Mouse (Mus musculus) intestine, embryonic 16.5 days (tissue): ENCODE measurements around the gene Slc2a4. TPM values are rescaled to one million over a fixed set of nuclear protein-coding genes. Genes with fewer than 3 reads are reported as not detected.

Experiments used
- ATAC-seq: fragments of 200-750 bp; cut with Nextera tagmentation; 2 replicates; pipeline ENCODE4 v1.8.0; 2017; ENCODE audit warnings: moderate TSS enrichment, moderate library complexity
- H3K27ac ChIP-seq: fragments of 300-500 bp; sonication (generic); 2 replicates; pipeline ENCODE4 v1.5.1; 2014; ENCODE audit warnings: mild to moderate bottlenecking, low read length
- H3K27me3 ChIP-seq: fragments of 300-500 bp; sonication (generic); replicated peaks from 2 replicates; pipeline ENCODE4 v1.6.1; 2014; ENCODE audit warnings: low read length, control low read depth, mixed read lengths; ENCODE audit not compliant: control insufficient read depth, insufficient read depth
- H3K36me3 ChIP-seq: fragments of 300-500 bp; sonication (generic); 2 replicates; pipeline ENCODE4 v1.6.1; 2014; ENCODE audit warnings: low read length, control low read depth; ENCODE audit not compliant: control insufficient read depth, insufficient read depth
- H3K4me1 ChIP-seq: fragments of 300-500 bp; sonication (generic); 2 replicates; pipeline ENCODE4 v1.6.1; 2014; ENCODE audit warnings: low read length, control low read depth, mixed read lengths; ENCODE audit not compliant: control insufficient read depth, insufficient read depth
- H3K4me2 ChIP-seq: fragments of 300-500 bp; sonication (generic); 2 replicates; pipeline ENCODE4 v1.6.1; 2014; ENCODE audit warnings: low read depth, low read length, control low read depth
- H3K4me3 ChIP-seq: fragments of 300-500 bp; sonication (generic); 2 replicates; pipeline ENCODE4 v1.5.1; 2014; ENCODE audit warnings: mild to moderate bottlenecking, low read length
- H3K9ac ChIP-seq: fragments of 300-500 bp; sonication (generic); 2 replicates; pipeline ENCODE4 v1.6.1; 2014; ENCODE audit warnings: low read depth, low read length
- H3K9me3 ChIP-seq: fragments of 300-500 bp; sonication (generic); 2 replicates; pipeline ENCODE4 v1.6.1; 2016; ENCODE audit warnings: low read length, control low read depth; ENCODE audit not compliant: control insufficient read depth
- WGBS: fragments of 180-500 bp; shearing (Covaris S2); extraction: QIAGEN DNeasy Blood & Tissue Kit; methylation state at CpG from one replicate; pipeline ENCODE4 v1.1.7; 2014; 5-methylcytosine and 5-hydroxymethylcytosine counted together
- polyA plus RNA-seq: library from polyadenylated mRNA; unstranded; fragments of >200 nt; fragmentation: Nextera tagmentation; extraction: Ambion mirVana; gene quantifications from 2 replicates; pipeline ENCODE4 v1.2.1, GENCODE M21; 2015

Gene Slc2a4
- 21.5 and 22.6 TPM in 2 replicates for polyA plus RNA-seq

DNA sequence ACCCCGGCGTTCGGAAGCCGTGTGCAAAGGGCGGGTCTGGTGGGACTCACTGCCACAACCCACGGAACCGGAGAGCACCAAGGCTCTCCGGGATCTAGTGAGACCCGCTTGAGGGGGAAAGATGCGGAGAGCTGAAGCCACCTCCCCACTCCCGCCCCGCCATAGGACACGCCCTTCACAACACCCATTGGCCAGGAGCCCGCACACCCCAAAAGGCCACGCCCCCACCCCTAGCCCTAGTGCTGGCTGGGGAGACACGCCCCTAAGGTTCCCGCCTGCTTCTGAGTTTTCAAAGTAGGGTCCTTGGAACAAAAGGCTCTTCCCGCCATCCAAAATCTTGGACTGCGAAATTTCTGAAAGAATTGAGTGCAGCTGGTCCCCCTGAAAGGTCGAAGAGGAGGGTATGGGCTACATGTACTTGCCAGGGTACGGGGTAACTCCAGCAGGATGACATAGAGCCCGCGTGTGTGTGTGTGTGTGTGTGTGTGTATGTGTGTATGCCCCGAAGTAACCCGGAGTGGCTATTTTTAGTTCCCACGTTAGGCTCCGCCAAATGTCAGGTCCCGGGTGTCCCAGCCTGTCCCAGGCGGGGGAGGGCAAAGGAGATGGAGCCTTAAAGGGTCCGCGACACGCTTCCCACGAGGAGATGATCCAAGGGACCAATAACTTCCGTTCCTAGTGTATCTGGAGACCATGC, at the start of gene Slc2a4:
Gene Slc2a4 (minus strand): TSS at position 123 of the 697 bp plus-strand sequence.
- Histone ChIP-seq H3K27me3 (no peaks in the 10 kb centered on the region), H3K27ac (peak within 1 kb of the TSS; percentile 53), H3K9ac (peak within 1 kb of the TSS; percentile 54), H3K4me1 (peaks cover 6% of the 10 kb centered on the region), H3K9me3 (no peaks in the 10 kb centered on the region), H3K4me2 (peak within 1 kb of the TSS; percentile 83), H3K4me3 (peak within 1 kb of the TSS; percentile 53), H3K36me3 (no peaks in the 10 kb centered on the region; the same call in 1 of the 2 replicates)
- peak; percentile 94 for ATAC-seq
- under 1% methylated on average over 34 of the region's 34 CpGs for WGBS

- ATAC-seq, result peak; percentile 63
- Histone ChIP-seq H3K4me3 (peak overlapping the region; percentile 97), H3K27me3 (no peaks in the 10 kb centered on the region), H3K27ac (peak overlapping the region; percentile 99), H3K4me1 (peaks cover 25% of the 10 kb centered on the region), H3K9me3 (no peaks in the 10 kb centered on the region), H3K36me3 (peaks cover 24% of the 10 kb centered on the region), H3K4me2 (peak overlapping the region; percentile 41), H3K9ac (peak overlapping the region; percentile 82)
- WGBS, result 2% methylated on average over 41 of the region's 44 CpGs
Observed at GRCm38 (mm10) chr11:69997070-69997509, 49.1 kb upstream of the Slc2a4 start.

DNA sequence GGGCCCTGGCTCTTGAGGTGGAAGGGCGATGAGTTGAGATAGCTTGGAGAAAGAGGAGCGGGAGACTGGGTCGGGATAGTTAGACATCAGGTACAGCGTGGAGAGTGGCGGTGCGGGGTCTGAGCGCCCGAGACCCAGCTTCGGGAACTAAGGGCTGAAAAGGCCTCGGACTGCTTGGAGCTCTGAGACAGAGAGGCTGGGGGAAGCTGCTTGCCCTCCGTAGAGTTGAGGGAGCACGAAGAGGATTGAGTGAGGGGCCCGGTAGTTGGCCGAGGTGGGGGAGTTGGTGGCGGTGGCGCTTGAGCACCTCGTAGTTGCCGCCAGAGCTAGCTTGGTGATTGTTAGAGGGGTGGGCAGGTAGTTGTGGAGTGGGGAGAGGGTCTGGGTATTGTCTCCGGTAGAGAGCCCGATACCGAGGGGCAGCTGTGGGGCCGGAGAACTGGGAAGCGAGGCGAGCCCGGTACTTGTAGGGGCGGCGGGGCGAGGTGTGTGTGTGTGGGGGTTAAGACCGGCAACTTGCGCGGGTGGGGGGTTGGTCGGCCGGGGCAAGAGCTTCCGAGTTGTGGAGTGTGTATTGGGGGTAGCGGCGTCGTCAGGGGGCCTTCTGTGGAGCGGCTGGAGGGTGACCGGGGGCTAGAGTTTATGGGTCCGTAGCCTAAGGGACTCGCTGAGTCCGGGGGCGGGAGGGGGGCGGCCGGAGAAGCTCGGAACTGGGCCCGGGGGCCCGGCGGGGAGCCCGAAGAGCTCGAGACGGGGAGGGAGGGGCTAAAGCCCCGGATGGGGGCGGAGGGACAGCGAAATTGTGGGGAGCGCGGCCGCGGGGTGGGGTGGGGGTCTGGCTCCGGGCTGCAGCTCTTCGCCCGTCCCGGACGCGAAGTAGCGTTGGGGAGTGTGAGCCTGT, 48.4 kb upstream of the Slc2a4 start:
- peak overlapping the region; percentile 99 for H3K27ac ChIP-seq
- peaks cover 24% of the 10 kb centered on the region for H3K36me3 ChIP-seq
- peak; percentile 9 for ATAC-seq
- under 1% methylated on average over 58 of the region's 66 CpGs for WGBS
- peaks cover 18% of the 10 kb centered on the region for H3K4me1 ChIP-seq
- no peaks in the 10 kb centered on the region for H3K27me3 ChIP-seq
- peak overlapping the region; percentile 41 for H3K4me2 ChIP-seq
- peak overlapping the region; percentile 97 for H3K4me3 ChIP-seq
- H3K9ac ChIP-seq, result peak overlapping the region; percentile 82
- H3K9me3 ChIP-seq, result no peaks in the 10 kb centered on the region

- H3K4me1 ChIP-seq, result peaks cover 18% of the 10 kb centered on the region
- H3K4me3 ChIP-seq, result peak within 1 kb of the TSS; percentile 97
- peak within 1 kb of the TSS; percentile 99 for H3K27ac ChIP-seq
- H3K27me3 ChIP-seq, result no peaks in the 10 kb centered on the region
- peak within 1 kb of the TSS; percentile 49 for H3K4me2 ChIP-seq
- peak; percentile 78 for ATAC-seq
- H3K36me3 ChIP-seq, result peaks cover 24% of the 10 kb centered on the region
- no peaks in the 10 kb centered on the region for H3K9me3 ChIP-seq
- peak within 1 kb of the TSS; percentile 82 for H3K9ac ChIP-seq
- WGBS, result under 1% methylated on average over 36 of the region's 36 CpGs
Observed at GRCm38 (mm10) chr11:69995391-69995960, 47.5 kb upstream of the Slc2a4 start, which contains the start of gene Phf23. Gene Phf23, plus strand, starts transcription at chr11:69995777.

DNA sequence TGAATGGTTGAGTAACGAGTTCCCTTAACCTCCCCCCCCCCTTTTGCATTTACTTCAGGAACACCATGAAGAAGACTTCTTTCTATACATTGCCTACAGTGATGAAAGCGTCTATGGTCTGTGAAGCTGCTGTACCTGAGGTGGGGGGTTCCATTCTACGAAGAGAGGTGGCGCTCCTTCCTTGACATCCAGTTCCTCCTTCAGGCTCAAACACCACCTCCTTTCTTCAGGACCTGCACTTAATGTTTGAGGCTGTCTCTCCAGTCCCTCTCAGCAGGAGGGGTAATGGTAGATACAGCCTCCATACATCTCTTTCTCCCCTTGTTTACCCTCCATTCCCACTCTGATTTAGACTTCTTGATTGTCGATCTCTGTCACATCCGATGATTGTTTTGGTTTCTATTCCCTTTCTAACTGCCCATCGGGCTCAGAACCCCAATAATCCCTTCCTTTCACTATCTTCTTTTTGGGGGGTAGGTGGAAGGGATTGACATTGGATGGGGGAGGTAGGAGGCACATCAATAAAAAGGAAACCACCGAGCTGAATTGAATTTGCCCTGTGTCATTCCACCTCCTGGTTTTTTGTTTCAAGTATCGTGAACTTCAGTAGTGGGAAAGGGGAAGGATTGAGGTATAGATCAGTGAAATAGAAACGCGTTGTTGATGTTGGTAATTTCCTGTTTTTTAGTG, 46.6 kb upstream of the Slc2a4 start:
- ATAC-seq, result no peak
- Histone ChIP-seq H3K9ac (no peak overlapping the region), H3K4me2 (no peak overlapping the region), H3K4me1 (peaks cover 20% of the 10 kb centered on the region), H3K4me3 (no peak overlapping the region), H3K9me3 (no peaks in the 10 kb centered on the region), H3K36me3 (peaks cover 23% of the 10 kb centered on the region), H3K27me3 (no peaks in the 10 kb centered on the region), H3K27ac (no peak overlapping the region)
- WGBS, result 85% methylated on average over 11 of the region's 11 CpGs

DNA sequence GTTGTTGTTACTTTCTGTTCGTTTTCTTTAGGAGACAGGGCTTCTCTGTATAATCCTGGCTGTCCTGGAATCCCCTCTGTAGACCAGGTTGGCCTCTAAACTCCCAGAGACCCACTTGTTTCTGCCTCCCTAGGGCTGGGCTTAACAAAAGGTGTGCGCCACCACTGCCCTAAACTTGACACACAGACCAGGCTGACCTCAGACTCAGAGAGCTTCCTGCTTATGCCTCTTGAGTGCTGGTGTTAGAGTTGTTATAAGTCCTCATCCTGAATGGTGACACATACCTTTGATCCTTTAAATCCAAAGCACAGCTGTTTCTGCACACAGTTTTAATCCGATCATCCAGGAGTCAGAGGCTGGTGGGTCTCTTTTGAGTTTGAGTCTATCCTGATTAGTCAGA, 44.9 kb upstream of the Slc2a4 start:
- 85% methylated on average over 3 of the region's 3 CpGs for WGBS
- ATAC-seq, result no peak
- peak overlapping the region; percentile 86; the same call in 1 of the 2 replicates for H3K9ac ChIP-seq

GRCm38 (mm10) chr11:69992396-69992795, 44.4 kb upstream of the Slc2a4 start:
- H3K27ac ChIP-seq, result peak overlapping the region; percentile 13; the same call in 1 of the 2 replicates
- WGBS, result 74% methylated on average over 10 of the region's 10 CpGs
- ATAC-seq, result no peak

More for the DNA sequence above, 44.9 kb upstream of the Slc2a4 start:
- Histone ChIP-seq H3K36me3 (peaks cover 18% of the 10 kb centered on the region; the same call in 1 of the 2 replicates), H3K4me3 (peak overlapping the region; percentile 81), H3K4me1 (peaks cover 20% of the 10 kb centered on the region), H3K27ac (no peak overlapping the region), H3K27me3 (no peaks in the 10 kb centered on the region), H3K9me3 (no peaks in the 10 kb centered on the region), H3K4me2 (peak overlapping the region; percentile 57)

DNA sequence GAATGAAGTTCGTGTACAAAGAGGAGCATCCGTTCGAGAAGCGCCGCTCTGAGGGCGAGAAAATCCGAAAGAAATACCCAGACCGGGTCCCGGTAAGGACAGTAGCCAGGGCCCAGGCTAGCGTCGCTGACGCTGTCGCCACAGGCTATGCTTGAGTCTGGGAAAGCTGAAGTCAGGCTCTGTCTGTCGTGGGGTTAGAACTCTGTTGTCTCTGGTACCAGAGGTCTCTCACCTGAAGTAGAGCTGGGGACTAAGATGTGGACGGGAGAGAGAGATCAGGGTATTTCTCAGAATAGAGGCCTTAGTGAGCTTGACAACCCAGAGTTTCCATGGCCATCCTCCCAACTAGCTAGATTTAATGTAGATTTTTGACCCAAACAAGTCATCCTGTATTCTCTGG, 43.7 kb upstream of the Slc2a4 start:
- no peaks in the 10 kb centered on the region for H3K27me3 ChIP-seq
- peaks cover 20% of the 10 kb centered on the region for H3K36me3 ChIP-seq
- peak overlapping the region; percentile 90 for H3K27ac ChIP-seq
- peak overlapping the region; percentile 57 for H3K4me2 ChIP-seq
- H3K4me1 ChIP-seq, result peaks cover 16% of the 10 kb centered on the region
- H3K9me3 ChIP-seq, result no peaks in the 10 kb centered on the region
- peak; percentile 12 for ATAC-seq
- H3K4me3 ChIP-seq, result peak overlapping the region; percentile 81
- 0% methylated on average over 15 of the region's 15 CpGs for WGBS
- peak overlapping the region; percentile 86 for H3K9ac ChIP-seq

More at GRCm38 (mm10) chr11:69992396-69992795, 44.4 kb upstream of the Slc2a4 start:
- H3K9ac ChIP-seq, result peak overlapping the region; percentile 86
- H3K4me1 ChIP-seq, result peaks cover 17% of the 10 kb centered on the region
- no peaks in the 10 kb centered on the region for H3K27me3 ChIP-seq
- H3K4me2 ChIP-seq, result peak overlapping the region; percentile 57
- H3K9me3 ChIP-seq, result no peaks in the 10 kb centered on the region
- peak overlapping the region; percentile 81 for H3K4me3 ChIP-seq
- H3K36me3 ChIP-seq, result peaks cover 19% of the 10 kb centered on the region
